Mouse (Mus musculus): ENCODE results near the gene Gm21958.

GRCm38 (mm10) chr3:54672111-54672510 lies 42.0 kb downstream of the Gm21958 start:
- no peak for TF ChIP-seq CTCF (conservative IDR thresholded peaks at IDR 0.05; ENCODE audit: low read length)
- TF ChIP-seq NANOG (IDR thresholded peaks at IDR 0.05; ENCODE audit: borderline replicate concordance, low read length): no peak
- TF ChIP-seq POU5F1 (IDR thresholded peaks at IDR 0.05; ENCODE audit: borderline replicate concordance, low read length): no peak

All from E14TG2a.4 (cell line).